Mouse (Mus musculus) hindbrain, embryonic 15.5 days (tissue): ENCODE results near the gene Fam171a2. TPM values are rescaled to one million over a fixed set of nuclear protein-coding genes. Genes with fewer than 3 reads are reported as not detected.
"Not testable (repeated sequence)": the region's sequence is repeated elsewhere in the genome, so short reads cannot be mapped to it uniquely, and the experiment has no call there.

Source experiments
- ATAC-seq: fragments of 200-750 bp; cut with Nextera tagmentation; 2 replicates; pipeline ENCODE4 v1.8.0; 2017; ENCODE audit warnings: low read depth, moderate number of reproducible peaks, moderate TSS enrichment; ENCODE audit not compliant: low FRiP score
- H3K27ac ChIP-seq: fragments of 300-500 bp; sonication (generic); replicated peaks from 2 replicates; pipeline ENCODE4 v1.5.1; 2015; ENCODE audit warnings: mild to moderate bottlenecking, inconsistent platforms
- H3K27me3 ChIP-seq: fragments of 300-500 bp; sonication (generic); 2 replicates; pipeline ENCODE4 v1.6.1; 2015; ENCODE audit warnings: control low read depth, inconsistent platforms
- H3K36me3 ChIP-seq: fragments of 300-500 bp; sonication (generic); 2 replicates; pipeline ENCODE4 v1.6.1; 2015; ENCODE audit warnings: control low read depth, inconsistent platforms
- H3K4me1 ChIP-seq: fragments of 300-500 bp; sonication (generic); replicated peaks from 2 replicates; pipeline ENCODE4 v1.6.1; 2015; ENCODE audit warnings: control low read depth, inconsistent platforms
- H3K4me2 ChIP-seq: fragments of 300-500 bp; sonication (generic); 2 replicates; pipeline ENCODE4 v1.6.1; 2015; ENCODE audit warnings: moderate library complexity, mild to moderate bottlenecking, inconsistent platforms
- H3K4me3 ChIP-seq: fragments of 300-500 bp; sonication (generic); 2 replicates; pipeline ENCODE4 v1.5.1; 2015; ENCODE audit warnings: mild to moderate bottlenecking, inconsistent platforms
- H3K9ac ChIP-seq: fragments of 300-500 bp; sonication (generic); 2 replicates; pipeline ENCODE4 v1.6.1; 2015; ENCODE audit warnings: inconsistent platforms
- H3K9me3 ChIP-seq: fragments of 300-500 bp; sonication (generic); 2 replicates; pipeline ENCODE4 v1.6.1; 2016; ENCODE audit warnings: control low read depth, inconsistent platforms
- WGBS: fragments of 180-500 bp; shearing (Covaris S2); methylation state at CpG from one replicate; pipeline ENCODE4 v1.1.7; 2015; 5-methylcytosine and 5-hydroxymethylcytosine counted together
- microRNA-seq: library from miRNA; unstranded; fragments of <30 nt; microRNA quantifications from one replicate; pipeline ENCODE4, GENCODE M21; 2016
- polyA plus RNA-seq: library from polyadenylated mRNA; unstranded; fragments of >200 nt; fragmentation: Nextera tagmentation; extraction: Ambion mirVana; gene quantifications from 2 replicates; pipeline ENCODE4 v1.2.1, GENCODE M21; 2015

The Fam171a2 gene
- polyA plus RNA-seq, 1 experiment from 2014 or later, result 30.7 TPM

DNA sequence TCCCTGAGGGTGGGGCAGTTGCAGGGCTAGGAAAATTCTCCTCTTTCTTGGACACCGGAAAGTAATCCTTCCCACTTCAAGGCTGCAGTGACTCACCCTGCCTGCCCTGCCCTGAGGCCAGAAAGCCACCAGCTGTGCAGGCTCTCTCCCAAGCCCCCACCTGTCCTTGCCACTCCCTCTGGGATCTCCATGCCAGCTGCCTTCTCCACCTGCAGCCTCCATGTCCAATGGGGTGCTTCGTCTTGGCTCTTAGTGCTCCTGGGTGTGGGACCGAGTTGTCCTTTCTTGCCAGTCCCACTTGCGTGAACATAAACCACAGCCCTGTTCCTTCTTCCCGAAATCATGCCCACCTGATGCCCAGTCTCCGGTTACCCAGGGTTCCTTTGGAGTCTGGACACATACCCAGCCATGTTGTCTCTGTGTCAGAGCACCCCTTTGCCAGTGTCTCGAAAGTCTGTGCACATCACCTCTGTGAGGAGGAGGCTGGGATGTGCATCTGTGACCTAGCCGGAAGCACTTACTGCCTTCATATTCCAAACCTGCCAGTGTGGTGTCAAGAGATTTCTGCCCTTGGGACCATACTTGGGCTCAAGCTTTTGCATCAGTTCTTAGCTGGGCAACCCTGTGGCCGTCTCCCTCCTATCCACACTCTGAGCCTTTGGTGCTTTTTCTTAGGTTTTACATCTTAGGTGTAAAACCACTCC is 52.9 kb downstream of the Fam171a2 start:
- H3K9me3 ChIP-seq, result no peaks in the 10 kb centered on the region
- H3K4me2 ChIP-seq, result peak overlapping the region; percentile 96
- H3K36me3 ChIP-seq, result peaks cover 8% of the 10 kb centered on the region
- no peak for ATAC-seq
- H3K4me1 ChIP-seq, result peaks cover 65% of the 10 kb centered on the region
- H3K27me3 ChIP-seq, result no peaks in the 10 kb centered on the region
- peak overlapping the region; percentile 81 for H3K9ac ChIP-seq
- H3K4me3 ChIP-seq, result peak overlapping the region; percentile 90
- 53% methylated on average over 9 of the region's 9 CpGs for WGBS
- peak overlapping the region; percentile 98 for H3K27ac ChIP-seq

DNA sequence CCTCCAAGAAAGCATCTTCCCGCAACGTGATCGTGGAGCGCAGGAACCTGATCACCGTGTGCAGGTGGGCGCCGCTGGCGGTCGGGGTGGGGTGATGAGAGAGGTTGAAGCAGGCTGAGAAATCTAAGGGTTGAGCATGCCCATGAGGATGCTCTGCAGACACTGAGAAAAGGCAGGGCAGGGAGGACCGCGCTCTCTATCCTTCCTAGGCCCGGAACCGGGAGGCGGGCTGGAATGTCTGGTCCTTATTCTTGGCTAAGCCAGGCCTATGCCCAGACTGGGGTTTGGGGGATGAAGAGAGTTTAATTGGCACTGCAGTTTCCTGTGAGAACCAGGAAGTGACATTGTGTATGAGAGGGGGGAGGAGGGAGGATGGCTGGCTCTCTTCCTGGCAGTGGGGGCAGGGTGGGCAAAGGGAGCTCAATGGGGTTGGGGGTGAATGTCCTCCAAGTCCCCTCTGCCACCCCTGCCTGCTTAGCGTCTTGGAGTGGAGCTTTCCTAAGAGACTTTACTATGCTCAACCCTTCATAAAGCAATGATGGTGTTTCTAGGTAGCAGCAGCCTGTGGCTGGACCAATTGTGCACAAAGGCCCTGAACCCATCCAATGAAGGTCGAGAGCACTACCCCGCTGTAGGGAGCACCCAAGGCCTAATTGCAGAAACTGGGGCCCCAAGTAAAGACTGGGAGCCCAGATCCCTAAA is 53.6 kb downstream of the Fam171a2 start:
- 7% methylated on average over 17 of the region's 17 CpGs for WGBS
- Histone ChIP-seq H3K27ac (peak overlapping the region; percentile 98), H3K36me3 (0 out of 2 replicates have a peak, but pooled peaks cover 5% of the 10 kb centered on the region), H3K9ac (peak overlapping the region; percentile 81), H3K4me2 (peak overlapping the region; percentile 96), H3K4me1 (peaks cover 60% of the 10 kb centered on the region), H3K27me3 (no peaks in the 10 kb centered on the region), H3K9me3 (no peaks in the 10 kb centered on the region), H3K4me3 (peak overlapping the region; percentile 90)
- ATAC-seq, result peak; percentile 63

DNA sequence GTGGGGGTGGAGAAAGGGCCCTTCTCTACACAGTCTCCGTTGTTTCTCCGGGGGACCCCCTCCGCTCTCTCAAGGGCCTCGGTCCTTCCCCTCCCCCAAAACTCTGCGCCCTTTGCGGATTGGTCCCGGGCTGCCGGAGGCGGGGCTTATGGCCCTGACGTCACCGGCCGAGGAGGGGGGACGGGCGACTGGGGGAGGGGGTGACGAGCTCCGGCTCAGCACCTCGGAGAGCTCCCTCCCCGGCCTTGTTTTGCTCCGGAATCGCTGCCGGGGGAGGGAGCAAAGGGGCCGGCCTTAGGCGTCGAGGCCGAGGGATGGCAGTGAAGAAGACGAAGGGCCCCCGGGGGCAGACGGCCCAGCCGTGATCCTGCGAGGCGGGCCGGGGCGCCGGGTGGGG is 54.2 kb downstream of the Fam171a2 start, which contains the start of gene Rundc3a:
TSS of gene Rundc3a (plus strand) at position 166 of the 397 bp plus-strand sequence.
- Histone ChIP-seq H3K4me3 (peak within 1 kb of the TSS; percentile 90), H3K9ac (peak within 1 kb of the TSS; percentile 81), H3K27me3 (no peaks in the 10 kb centered on the region), H3K36me3 (no peaks in the 10 kb centered on the region), H3K4me1 (peaks cover 53% of the 10 kb centered on the region), H3K4me2 (peak within 1 kb of the TSS; percentile 96), H3K27ac (peak within 1 kb of the TSS; percentile 98), H3K9me3 (no peaks in the 10 kb centered on the region)
- peak; percentile 92 for ATAC-seq
- WGBS, result 0% methylated on average over 31 of the region's 34 CpGs

DNA sequence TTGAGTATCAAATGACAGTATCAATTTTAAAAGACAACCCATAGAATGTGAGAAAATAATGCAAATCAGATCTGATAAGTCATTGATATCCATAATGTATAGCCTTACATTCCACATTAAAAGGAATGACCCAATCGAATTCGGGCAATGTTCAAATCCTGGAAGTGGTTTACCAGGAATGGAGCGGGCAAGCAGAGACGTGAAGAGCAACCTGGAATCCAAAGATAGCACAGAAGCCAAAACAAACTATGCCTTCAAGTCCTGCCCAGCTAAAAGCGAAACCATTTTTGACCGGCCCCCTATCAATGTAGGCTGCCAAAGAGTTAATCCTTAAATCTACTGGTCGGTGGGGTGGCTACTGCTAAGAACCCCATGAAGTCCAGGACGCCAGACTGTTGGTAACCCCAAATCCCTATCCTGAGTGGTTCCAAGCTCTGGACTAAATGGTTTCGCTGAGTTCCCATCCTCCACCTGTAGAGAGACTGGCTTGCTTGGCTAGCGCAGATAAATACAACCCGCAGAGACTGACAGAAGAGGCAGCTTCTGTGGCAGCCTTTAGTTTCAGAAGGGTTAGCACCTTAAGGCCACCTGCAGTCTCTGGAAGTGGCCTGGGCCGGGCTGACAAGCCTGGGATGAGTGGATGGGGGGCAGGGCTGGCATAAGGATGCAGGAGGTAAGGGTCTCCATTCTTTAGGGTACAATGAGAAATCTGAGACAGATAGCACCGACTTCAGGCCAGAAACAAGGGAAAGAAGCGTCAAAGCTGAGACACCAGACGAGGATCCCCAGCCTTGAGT is 54.8 kb downstream of the Fam171a2 start:
- Histone ChIP-seq H3K9ac (peak overlapping the region; percentile 81), H3K4me3 (peak overlapping the region; percentile 90), H3K4me2 (peak overlapping the region; percentile 96), H3K4me1 (peaks cover 49% of the 10 kb centered on the region), H3K27ac (peak overlapping the region; percentile 98), H3K36me3 (no peaks in the 10 kb centered on the region), H3K9me3 (no peaks in the 10 kb centered on the region), H3K27me3 (no peaks in the 10 kb centered on the region)
- ATAC-seq, result peak; percentile 49
- WGBS, result 20% methylated on average over 15 of the region's 15 CpGs

DNA sequence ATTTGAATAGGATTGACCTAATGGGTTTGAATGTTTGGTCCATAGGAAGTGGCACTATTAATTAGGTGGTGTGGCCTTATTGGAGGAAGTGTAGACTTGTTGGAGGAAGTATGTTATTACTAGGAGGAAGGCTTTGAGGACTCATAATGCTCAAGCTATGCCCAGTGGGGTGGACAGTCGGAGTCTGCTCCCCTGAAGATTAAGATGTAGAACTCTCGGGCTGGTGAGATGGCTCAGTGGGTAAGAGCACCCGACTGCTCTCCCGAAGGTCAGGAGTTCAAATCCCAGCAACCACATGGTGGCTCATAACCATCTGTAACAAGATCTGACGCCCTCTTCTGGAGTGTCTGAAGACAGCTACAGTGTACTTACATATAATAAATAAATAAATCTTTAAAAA is 58.0 kb downstream of the Fam171a2 start:
- H3K9ac ChIP-seq, H3K27ac ChIP-seq, ATAC-seq, H3K27me3 ChIP-seq, H3K36me3 ChIP-seq, H3K9me3 ChIP-seq, H3K4me2 ChIP-seq, H3K4me3 ChIP-seq: not testable (repeated sequence)
- 84% methylated on average over 4 of the region's 5 CpGs for WGBS
- peaks cover 17% of the 10 kb centered on the region for H3K4me1 ChIP-seq

Small RNA genes lying within 50 kb of the gene (microRNA-seq; reads per million reads assigned to microRNA genes)
- gene Mir6930, result not detected

Other genes starting within 250 kb of the Fam171a2 start
- 82.7 and 84.9 TPM in 2 replicates for gene Hdac5, start 217.5 kb downstream of the Fam171a2 start, polyA plus RNA-seq
- gene BC030867, start 198.8 kb downstream of the Fam171a2 start, polyA plus RNA-seq, result 3.3 and 3.4 TPM in 2 replicates
- 0.10 and 0.13 TPM in 2 replicates for gene Asb16, start 178.9 kb downstream of the Fam171a2 start, polyA plus RNA-seq
- gene Tmub2, start 162.8 kb downstream of the Fam171a2 start, polyA plus RNA-seq, result 80.4 and 83.3 TPM in 2 replicates
- 30.2 and 31.4 TPM in 2 replicates for gene Atxn7l3, start 151.1 kb downstream of the Fam171a2 start, polyA plus RNA-seq
- 77.7 and 85.0 TPM in 2 replicates for gene Ubtf, start 127.9 kb downstream of the Fam171a2 start, polyA plus RNA-seq
- gene Slc4a1, start 81.5 kb downstream of the Fam171a2 start, polyA plus RNA-seq, result 2.4 and 3.4 TPM in 2 replicates
- gene Rundc3a, start 54.3 kb downstream of the Fam171a2 start, polyA plus RNA-seq, result 135 and 149 TPM in 2 replicates
- gene Slc25a39, start 39.7 kb downstream of the Fam171a2 start, polyA plus RNA-seq, result 167 and 168 TPM in 2 replicates
- gene Grn, start 17.4 kb downstream of the Fam171a2 start, polyA plus RNA-seq, result 85.7 and 85.9 TPM in 2 replicates
- gene Itga2b, start 22.4 kb upstream of the Fam171a2 start, polyA plus RNA-seq, result 9.5 and 10.1 TPM in 2 replicates
- 66.6 and 69.9 TPM in 2 replicates for gene Gpatch8, start 108.7 kb upstream of the Fam171a2 start, polyA plus RNA-seq
- 3.1 and 3.4 TPM in 2 replicates for gene Gm11627, start 131.8 kb upstream of the Fam171a2 start, polyA plus RNA-seq
- gene Fzd2, start 156.7 kb upstream of the Fam171a2 start, polyA plus RNA-seq, result 7.9 and 9.8 TPM in 2 replicates
- 0.09 and 0.16 TPM in 2 replicates for gene Meioc, start 216.0 kb upstream of the Fam171a2 start, polyA plus RNA-seq